Mouse (Mus musculus): Measurements from ENCODE around the gene Gtdc1. TPM values are rescaled to one million over a fixed set of nuclear protein-coding genes. Genes with fewer than 3 reads are reported as not detected.

Gene Gtdc1
- total and polyA plus RNA-seq, 3 experiments: 6.2 to 17.7 (median 16.5) TPM

GRCm38 (mm10) chr2:44538135-44538534, 389.3 kb downstream of the Gtdc1 start:
- intact Hi-C loops (cut with DNase I): no loop called here
- H3K9ac ChIP-seq (ENCODE audit: low read depth, low read length): no peak overlapping the region
- WGBS: 91% methylated on average over 4 of the region's 4 CpGs
- no peaks in the 10 kb centered on the region for H3K79me2 ChIP-seq (replicated peaks; ENCODE audit: control insufficient read depth, insufficient read depth, low read length)
- DNase-seq: no peak
- TF ChIP-seq POLR2A (IDR thresholded peaks at IDR 0.05; ENCODE audit: insufficient read depth, low read depth, low read length) (no peak), EP300 (IDR thresholded peaks at IDR 0.05; ENCODE audit: insufficient read depth, low read depth, low read length) (no peak), CTCF (IDR thresholded peaks at IDR 0.05) (no peak)
- H3K27me3 ChIP-seq (ENCODE audit: control insufficient read depth, insufficient read depth, low read length): no peaks in the 10 kb centered on the region
- H3K4me3 ChIP-seq: no peak overlapping the region
- H3K36me3 ChIP-seq (ENCODE audit: control insufficient read depth, insufficient read depth, low read length): no peaks in the 10 kb centered on the region
- no peaks in the 10 kb centered on the region; the same call in 1 of the 2 replicates for H3K4me1 ChIP-seq (ENCODE audit: control insufficient read depth, insufficient read depth, low read length)
- no peak overlapping the region for H3K27ac ChIP-seq

- 76% methylated on average over 11 of the region's 11 CpGs for WGBS
- H3K27ac ChIP-seq: peak overlapping the region; percentile 62
- H3K27me3 ChIP-seq (ENCODE audit: control insufficient read depth, insufficient read depth, low read length): no peaks in the 10 kb centered on the region
- no peak for TF ChIP-seq EP300 (IDR thresholded peaks at IDR 0.05; ENCODE audit: insufficient read depth, low read depth, low read length)
- TF ChIP-seq CTCF (IDR thresholded peaks at IDR 0.05): no peak
- TF ChIP-seq POLR2A (IDR thresholded peaks at IDR 0.05; ENCODE audit: insufficient read depth, low read depth, low read length): no peak
- H3K9ac ChIP-seq (ENCODE audit: low read depth, low read length): no peak overlapping the region
- no peaks in the 10 kb centered on the region for H3K36me3 ChIP-seq (ENCODE audit: control insufficient read depth, insufficient read depth, low read length)
- H3K4me1 ChIP-seq (ENCODE audit: control insufficient read depth, insufficient read depth, low read length): no peaks in the 10 kb centered on the region; the same call in 1 of the 2 replicates
- H3K79me2 ChIP-seq (replicated peaks; ENCODE audit: control insufficient read depth, insufficient read depth, low read length): no peaks in the 10 kb centered on the region
- DNase-seq: peak; percentile 38 to 59
- H3K4me3 ChIP-seq: no peak overlapping the region
- intact Hi-C loops (cut with DNase I): no loop called here
These were observed 391.7 kb downstream of the Gtdc1 start for GRCm38 (mm10) chr2:44535760-44536159.

- WGBS: 66% methylated on average over 10 of the region's 10 CpGs
- DNase-seq: no peak
These were observed 392.3 kb downstream of the Gtdc1 start for GRCm38 (mm10) chr2:44535136-44535675.

GRCm38 (mm10) chr2:44526110-44527032, 401.1 kb downstream of the Gtdc1 start:
- Histone ChIP-seq H3K4me3 (no peak overlapping the region), H3K36me3 (ENCODE audit: control insufficient read depth, insufficient read depth, low read length) (no peaks in the 10 kb centered on the region), H3K27me3 (ENCODE audit: control insufficient read depth, insufficient read depth, low read length) (no peaks in the 10 kb centered on the region), H3K4me1 (ENCODE audit: control insufficient read depth, insufficient read depth, low read length) (no peaks in the 10 kb centered on the region), H3K27ac (peak overlapping the region; percentile 18; the same call in 1 of the 2 replicates), H3K79me2 (replicated peaks; ENCODE audit: control insufficient read depth, insufficient read depth, low read length) (no peaks in the 10 kb centered on the region), H3K9ac (ENCODE audit: low read depth, low read length) (no peak overlapping the region)
- 43% methylated on average over 6 of the region's 6 CpGs for WGBS
- peak in 1 of 2 experiments; percentile 40 for DNase-seq
- intact Hi-C loops (cut with DNase I): no loop called here
- no peak for TF ChIP-seq CTCF (IDR thresholded peaks at IDR 0.05)
- TF ChIP-seq POLR2A (IDR thresholded peaks at IDR 0.05; ENCODE audit: insufficient read depth, low read depth, low read length): no peak
- TF ChIP-seq EP300 (IDR thresholded peaks at IDR 0.05; ENCODE audit: insufficient read depth, low read depth, low read length): no peak

More at GRCm38 (mm10) chr2:44535136-44535675, 392.3 kb downstream of the Gtdc1 start:
- Histone ChIP-seq H3K4me3 (no peak overlapping the region), H3K9ac (ENCODE audit: low read depth, low read length) (no peak overlapping the region), H3K36me3 (ENCODE audit: control insufficient read depth, insufficient read depth, low read length) (no peaks in the 10 kb centered on the region), H3K79me2 (replicated peaks; ENCODE audit: control insufficient read depth, insufficient read depth, low read length) (no peaks in the 10 kb centered on the region), H3K27me3 (ENCODE audit: control insufficient read depth, insufficient read depth, low read length) (no peaks in the 10 kb centered on the region), H3K27ac (peak overlapping the region; percentile 62), H3K4me1 (ENCODE audit: control insufficient read depth, insufficient read depth, low read length) (no peaks in the 10 kb centered on the region; the same call in 1 of the 2 replicates)
- intact Hi-C loops (cut with DNase I): no loop called here
- no peak for TF ChIP-seq POLR2A (IDR thresholded peaks at IDR 0.05; ENCODE audit: insufficient read depth, low read depth, low read length)
- no peak for TF ChIP-seq EP300 (IDR thresholded peaks at IDR 0.05; ENCODE audit: insufficient read depth, low read depth, low read length)
- TF ChIP-seq CTCF (IDR thresholded peaks at IDR 0.05): no peak

- Histone ChIP-seq H3K79me2 (replicated peaks; ENCODE audit: control insufficient read depth, insufficient read depth, low read length) (no peaks in the 10 kb centered on the region), H3K27me3 (ENCODE audit: control insufficient read depth, insufficient read depth, low read length) (no peaks in the 10 kb centered on the region), H3K4me1 (ENCODE audit: control insufficient read depth, insufficient read depth, low read length) (no peaks in the 10 kb centered on the region), H3K9ac (ENCODE audit: low read depth, low read length) (no peak overlapping the region), H3K36me3 (ENCODE audit: control insufficient read depth, insufficient read depth, low read length) (no peaks in the 10 kb centered on the region), H3K27ac (no peak overlapping the region), H3K4me3 (no peak overlapping the region)
- WGBS: 85% methylated on average over 5 of the region's 5 CpGs
- TF ChIP-seq CTCF (IDR thresholded peaks at IDR 0.05) (no peak), EP300 (IDR thresholded peaks at IDR 0.05; ENCODE audit: insufficient read depth, low read depth, low read length) (no peak), POLR2A (IDR thresholded peaks at IDR 0.05; ENCODE audit: insufficient read depth, low read depth, low read length) (no peak)
- no peak for DNase-seq
- intact Hi-C loops (cut with DNase I): no loop called here
These were observed 402.1 kb downstream of the Gtdc1 start for GRCm38 (mm10) chr2:44525187-44525919.
